Mouse (Mus musculus) bone marrow, adult 2 months (tissue): ENCODE measurements around the gene Erbin.

ENCODE experiments used
- CTCF ChIP-seq: fragments of 200-500 bp; IDR thresholded peaks from 2 replicates; pipeline ENCODE4 v1.5.1; 2011; ENCODE audit warnings: low read length, control low read depth; ENCODE audit not compliant: control insufficient read depth, insufficient read depth
- POLR2A ChIP-seq: fragments of 200-500 bp; IDR thresholded peaks from 2 replicates; pipeline ENCODE4 v1.6.1; 2011; ENCODE audit warnings: low read depth, mild to moderate bottlenecking, control low read depth, low read length, borderline replicate concordance; ENCODE audit not compliant: control insufficient read depth

DNA sequence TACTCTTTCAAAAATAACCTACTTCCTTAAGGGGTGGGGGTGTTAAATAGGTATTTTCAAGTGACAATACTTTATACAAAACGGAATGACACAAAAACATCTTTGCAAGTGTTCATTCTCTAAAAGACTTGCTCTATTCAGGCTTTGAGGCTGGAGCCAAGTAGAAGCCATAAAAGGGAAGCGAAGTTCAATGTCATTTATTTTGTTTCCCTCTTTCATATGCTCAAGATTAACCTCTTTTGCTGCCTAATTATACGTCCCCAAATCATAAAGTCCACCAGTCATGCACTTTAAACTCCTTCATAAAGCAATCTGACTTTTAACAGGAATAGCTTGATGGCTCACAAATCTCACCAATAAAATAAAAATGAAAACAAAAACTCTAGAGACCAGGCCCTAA is 1.9 kb downstream of the Erbin start:
- no peak for TF ChIP-seq CTCF
- no peak for TF ChIP-seq POLR2A
